Mouse (Mus musculus) forebrain, embryonic 14.5 days (tissue): ENCODE results near the gene Brix1. TPM values are rescaled to one million over a fixed set of nuclear protein-coding genes. Genes with fewer than 3 reads are reported as not detected.
"Not testable (repeated sequence)": the region's sequence is repeated elsewhere in the genome, so short reads cannot be mapped to it uniquely, and the experiment has no call there.

Source experiments
- ATAC-seq: fragments of 200-750 bp; cut with Nextera tagmentation; 2 replicates; pipeline ENCODE4 v1.8.0; 2017; ENCODE audit warnings: mild to moderate bottlenecking, moderate library complexity
- DNase-seq: peaks from one replicate; pipeline ENCODE4 v3.0.0-alpha.2; 2015; ENCODE audit warnings: low spot score
- H3K27ac ChIP-seq: fragments of 300-500 bp; sonication (generic); 2 replicates; pipeline ENCODE4 v1.5.1; 2014; ENCODE audit warnings: low read depth, mild to moderate bottlenecking, control low read depth, low read length, moderate library complexity
- H3K27me3 ChIP-seq: fragments of 300-500 bp; sonication (generic); replicated peaks from 2 replicates; pipeline ENCODE4 v1.6.1; 2014; ENCODE audit warnings: low read length, control low read depth, mixed read lengths; ENCODE audit not compliant: control insufficient read depth, insufficient read depth
- H3K36me3 ChIP-seq: fragments of 300-500 bp; sonication (generic); 2 replicates; pipeline ENCODE4 v1.6.1; 2014; ENCODE audit warnings: low read length, control low read depth; ENCODE audit not compliant: control insufficient read depth, insufficient read depth
- H3K4me1 ChIP-seq: fragments of 300-500 bp; sonication (generic); 2 replicates; pipeline ENCODE4 v1.6.1; 2014; ENCODE audit warnings: antibody characterized with exemption, low read length, control low read depth; ENCODE audit not compliant: control insufficient read depth, insufficient read depth
- H3K4me2 ChIP-seq: fragments of 300-500 bp; sonication (generic); 2 replicates; pipeline ENCODE4 v1.6.1; 2014; ENCODE audit warnings: mild to moderate bottlenecking, control low read depth, low read length
- H3K4me3 ChIP-seq: fragments of 300-500 bp; sonication (generic); 2 replicates; pipeline ENCODE4 v1.5.1; 2014; ENCODE audit warnings: low read depth, low read length, control low read depth
- H3K9ac ChIP-seq: fragments of 300-500 bp; sonication (generic); 2 replicates; pipeline ENCODE4 v1.6.1; 2014; ENCODE audit warnings: mild to moderate bottlenecking, low read length, control low read depth, moderate library complexity
- H3K9me3 ChIP-seq: fragments of 300-500 bp; sonication (generic); replicated peaks from 2 replicates; pipeline ENCODE4 v1.6.1; 2016; ENCODE audit warnings: low read length, control low read depth, mixed read lengths; ENCODE audit not compliant: control insufficient read depth
- WGBS: fragments of 180-500 bp; shearing (Covaris S2); extraction: QIAGEN DNeasy Blood & Tissue Kit; methylation state at CpG from one replicate; pipeline ENCODE4 v1.1.7; 2014; 5-methylcytosine and 5-hydroxymethylcytosine counted together
- polyA plus RNA-seq: library from polyadenylated mRNA; unstranded; fragments of >200 nt; fragmentation: Nextera tagmentation; extraction: Ambion mirVana; gene quantifications from 2 replicates; pipeline ENCODE4 v1.2.1, GENCODE M21; 2014

Brix1 gene
- polyA plus RNA-seq, 1 experiment from 2014 or later: 90.4 TPM

GRCm38 (mm10) chr15:10500035-10500434, 14.3 kb upstream of the Brix1 start:
- 85% methylated on average over 5 of the region's 5 CpGs for WGBS
- Histone ChIP-seq H3K27ac (no peak overlapping the region), H3K4me1 (no peaks in the 10 kb centered on the region), H3K9ac (no peak overlapping the region), H3K27me3 (no peaks in the 10 kb centered on the region), H3K9me3 (no peaks in the 10 kb centered on the region), H3K4me3 (no peak overlapping the region), H3K36me3 (peaks cover 5% of the 10 kb centered on the region; the same call in 1 of the 2 replicates), H3K4me2 (no peak overlapping the region)
- no peak for DNase-seq
- no peak for ATAC-seq

GRCm38 (mm10) chr15:10499593-10499992, 13.8 kb upstream of the Brix1 start:
- 84% methylated on average over 5 of the region's 5 CpGs for WGBS

GRCm38 (mm10) chr15:10496696-10497095, 10.9 kb upstream of the Brix1 start:
- H3K27me3 ChIP-seq, H3K9ac ChIP-seq, H3K4me1 ChIP-seq, H3K4me3 ChIP-seq, DNase-seq, H3K27ac ChIP-seq, ATAC-seq, H3K4me2 ChIP-seq, H3K9me3 ChIP-seq: not testable (repeated sequence)
- H3K36me3 ChIP-seq: peaks cover 25% of the 10 kb centered on the region
- WGBS: 93% methylated on average over 1 of the region's 1 CpGs

More at GRCm38 (mm10) chr15:10499593-10499992, 13.8 kb upstream of the Brix1 start:
- H3K27me3 ChIP-seq: no peaks in the 10 kb centered on the region
- H3K9me3 ChIP-seq: no peaks in the 10 kb centered on the region
- H3K9ac ChIP-seq: no peak overlapping the region
- peaks cover 5% of the 10 kb centered on the region; the same call in 1 of the 2 replicates for H3K36me3 ChIP-seq
- no peak overlapping the region for H3K4me3 ChIP-seq
- no peaks in the 10 kb centered on the region for H3K4me1 ChIP-seq
- no peak overlapping the region for H3K4me2 ChIP-seq
- DNase-seq (no peak), ATAC-seq (no peak)
- H3K27ac ChIP-seq: no peak overlapping the region

- DNase-seq (no peak), ATAC-seq (no peak)
- 94% methylated on average over 11 of the region's 11 CpGs for WGBS
- H3K4me1 ChIP-seq: no peaks in the 10 kb centered on the region
- no peaks in the 10 kb centered on the region for H3K9me3 ChIP-seq
- H3K4me2 ChIP-seq: no peak overlapping the region
- no peak overlapping the region for H3K4me3 ChIP-seq
- no peaks in the 10 kb centered on the region for H3K27me3 ChIP-seq
- no peak overlapping the region for H3K27ac ChIP-seq
- H3K9ac ChIP-seq: no peak overlapping the region
- H3K36me3 ChIP-seq: peaks cover 25% of the 10 kb centered on the region
Observed at GRCm38 (mm10) chr15:10495944-10496343, 10.2 kb upstream of the Brix1 start.

DNA sequence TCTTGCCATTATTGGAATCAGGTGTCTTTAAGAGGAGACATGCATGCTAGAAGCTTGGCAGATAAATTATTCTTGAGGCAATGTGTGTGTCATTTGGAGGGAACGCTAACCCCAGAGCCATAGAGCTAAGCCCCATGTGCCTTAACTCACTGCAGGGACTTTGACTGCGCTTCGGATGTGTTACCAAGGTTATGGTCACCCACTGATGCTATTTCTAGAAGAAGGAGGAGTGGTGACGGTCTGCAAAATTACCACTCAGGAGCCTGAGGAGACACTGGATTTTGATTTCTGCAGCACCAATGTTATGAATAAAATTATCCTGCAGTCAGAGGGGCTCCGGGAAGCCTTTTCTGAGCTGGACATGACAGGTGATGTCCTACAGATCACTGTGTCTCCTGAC, 4.4 kb upstream of the Brix1 start:
- 93% methylated on average over 5 of the region's 5 CpGs for WGBS
- no peak for DNase-seq

DNA sequence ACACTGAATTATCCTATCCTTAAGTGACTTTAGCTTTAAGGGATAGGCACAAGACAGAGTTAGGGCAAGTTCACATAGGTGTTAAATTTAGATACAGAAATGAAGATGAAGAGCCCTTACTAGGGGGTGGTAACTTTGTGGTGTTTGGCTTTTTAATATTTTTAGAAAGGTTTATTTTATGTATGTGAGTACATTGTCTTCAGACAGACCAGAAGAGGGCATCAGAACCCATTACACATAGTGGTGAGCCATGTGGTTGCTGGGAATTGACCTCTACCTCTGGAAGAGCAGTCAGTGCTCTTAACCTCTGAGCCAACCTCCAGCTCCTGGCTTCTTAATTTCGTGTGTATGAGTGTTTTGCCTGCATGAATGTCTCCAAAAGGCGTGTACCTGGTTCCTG, 1.5 kb upstream of the Brix1 start:
- Histone ChIP-seq H3K27me3 (no peaks in the 10 kb centered on the region), H3K9me3 (no peaks in the 10 kb centered on the region), H3K4me3 (peak overlapping the region; percentile 75; the same call in 1 of the 2 replicates), H3K27ac (no peak overlapping the region), H3K4me2 (peak overlapping the region; percentile 62), H3K36me3 (peaks cover 25% of the 10 kb centered on the region), H3K9ac (peak overlapping the region; percentile 35; the same call in 1 of the 2 replicates), H3K4me1 (peaks cover 14% of the 10 kb centered on the region)
- DNase-seq (no peak), ATAC-seq (no peak)
- 63% methylated on average over 2 of the region's 2 CpGs for WGBS

More for the DNA sequence above, 4.4 kb upstream of the Brix1 start:
- H3K4me3 ChIP-seq: no peak overlapping the region
- peaks cover 8% of the 10 kb centered on the region for H3K4me1 ChIP-seq
- H3K4me2 ChIP-seq: no peak overlapping the region
- H3K27me3 ChIP-seq: no peaks in the 10 kb centered on the region
- H3K36me3 ChIP-seq: peaks cover 31% of the 10 kb centered on the region
- no peak overlapping the region for H3K27ac ChIP-seq
- no peak for ATAC-seq
- H3K9me3 ChIP-seq: no peaks in the 10 kb centered on the region
- no peak overlapping the region for H3K9ac ChIP-seq

DNA sequence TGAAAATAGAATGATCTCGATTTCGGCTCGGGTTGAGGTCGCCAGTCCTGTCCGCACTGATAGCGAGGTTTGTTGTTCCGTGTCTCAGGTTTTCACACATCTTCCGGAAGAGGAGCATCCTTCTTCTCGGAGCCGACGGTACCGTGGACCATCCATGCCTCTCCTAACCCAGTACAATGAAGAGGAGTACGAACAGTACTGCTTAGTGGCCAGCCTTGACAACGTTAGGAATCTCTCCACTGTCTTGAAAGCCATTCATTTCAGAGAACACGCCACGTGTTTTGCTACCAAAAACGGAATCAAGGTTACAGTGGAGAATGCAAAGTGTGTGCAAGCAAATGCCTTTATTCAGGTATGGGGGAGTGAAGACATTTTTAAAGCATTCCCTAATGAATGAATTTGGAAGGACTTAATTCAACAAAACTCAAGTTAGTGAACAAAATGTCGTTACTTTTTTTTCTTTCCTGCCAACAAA, 655 bp upstream of the Brix1 start:
- Histone ChIP-seq H3K27ac (peak overlapping the region; percentile 64; the same call in 1 of the 2 replicates), H3K9me3 (no peaks in the 10 kb centered on the region), H3K27me3 (no peaks in the 10 kb centered on the region), H3K36me3 (peaks cover 27% of the 10 kb centered on the region), H3K4me3 (peak overlapping the region; percentile 75), H3K4me1 (peaks cover 14% of the 10 kb centered on the region), H3K9ac (peak overlapping the region; percentile 80), H3K4me2 (peak overlapping the region; percentile 62)
- ATAC-seq (peak; percentile 54), DNase-seq (no peak)
- WGBS: 2% methylated on average over 18 of the region's 18 CpGs

GRCm38 (mm10) chr15:10470941-10471340, 14.8 kb downstream of the Brix1 start:
- H3K9ac ChIP-seq: peak overlapping the region; percentile 88
- ATAC-seq: no peak; the same call in 1 of the 2 replicates
- H3K27me3 ChIP-seq: no peaks in the 10 kb centered on the region

DNA sequence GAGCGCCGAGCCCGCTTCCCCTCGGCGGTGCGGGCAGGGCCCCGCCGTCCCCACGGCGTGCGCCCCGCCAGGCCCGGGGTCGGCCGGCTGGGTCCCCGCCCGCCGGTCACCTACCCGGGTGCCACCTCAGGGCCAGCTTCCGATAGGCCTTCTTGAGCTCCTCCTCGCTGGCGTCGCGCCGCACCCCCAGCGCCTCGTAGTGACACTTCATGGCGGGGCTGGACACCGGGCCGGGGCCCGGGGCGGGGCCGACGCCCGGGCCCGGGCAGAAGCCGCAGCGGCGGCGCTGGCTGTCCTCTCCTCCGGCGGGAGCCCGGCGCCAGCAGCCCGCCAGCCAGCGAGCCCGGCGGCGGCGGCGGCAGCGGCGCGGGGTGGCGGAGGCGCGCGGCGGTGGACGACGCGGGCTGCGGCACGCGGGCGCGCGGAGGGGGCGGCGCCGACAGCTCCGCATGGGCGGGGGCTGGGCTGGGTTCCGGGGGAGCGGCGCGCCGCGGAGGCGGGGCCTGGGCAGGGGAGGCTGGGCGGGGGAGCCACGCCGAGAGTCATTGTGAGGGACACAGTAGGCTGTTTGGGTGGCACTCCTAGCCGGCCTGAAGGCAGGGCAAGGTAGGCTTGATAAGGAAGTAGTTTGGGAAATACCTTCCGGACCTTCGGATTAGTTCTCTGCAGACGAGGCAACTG, 15.5 kb downstream of the Brix1 start, which contains the start of gene Dnajc21:
Gene Dnajc21 (minus strand): TSS at position 366 of the 681 bp plus-strand sequence.
- Histone ChIP-seq H3K27me3 (no peaks in the 10 kb centered on the region), H3K9ac (peak within 1 kb of the TSS; percentile 88), H3K4me2 (peak within 1 kb of the TSS; percentile 82), H3K27ac (peak within 1 kb of the TSS; percentile 87), H3K9me3 (no peaks in the 10 kb centered on the region), H3K4me1 (peaks cover 5% of the 10 kb centered on the region; the same call in 1 of the 2 replicates), H3K4me3 (peak within 1 kb of the TSS; percentile 82), H3K36me3 (peaks cover 4% of the 10 kb centered on the region)
- ATAC-seq (peak; percentile 95), DNase-seq (peak; percentile 87)
- 1% methylated on average over 57 of the region's 87 CpGs for WGBS

More at GRCm38 (mm10) chr15:10470941-10471340, 14.8 kb downstream of the Brix1 start:
- no peak for DNase-seq
- Histone ChIP-seq H3K36me3 (peaks cover 10% of the 10 kb centered on the region), H3K4me1 (peaks cover 5% of the 10 kb centered on the region; the same call in 1 of the 2 replicates), H3K4me3 (peak overlapping the region; percentile 82), H3K4me2 (peak overlapping the region; percentile 82), H3K9me3 (no peaks in the 10 kb centered on the region), H3K27ac (no peak overlapping the region; the same call in 1 of the 2 replicates)
- WGBS: 9% methylated on average over 3 of the region's 3 CpGs
